Mouse (Mus musculus) heart, embryonic 10.5 days (tissue): Measurements from ENCODE around the gene ccdc198. TPM values are rescaled to one million over a fixed set of nuclear protein-coding genes. Genes with fewer than 3 reads are reported as not detected.
A peak's percentile ranks its signal among the peaks of the same experiment; 100 is the strongest.
"Not testable (repeated sequence)": the region's sequence is repeated elsewhere in the genome, so short reads cannot be mapped to it uniquely, and the experiment has no call there.

Source experiments
- DNase-seq: peaks from one replicate; pipeline ENCODE4 v3.0.0-alpha.2; 2017; ENCODE audit warnings: low spot score
- H3K27ac ChIP-seq: fragments of 300-500 bp; sonication (generic); 2 replicates; pipeline ENCODE4 v1.5.1; 2016; ENCODE audit warnings: mild to moderate bottlenecking
- H3K27me3 ChIP-seq: fragments of 300-500 bp; sonication (generic); 2 replicates; pipeline ENCODE4 v1.6.1; 2016; ENCODE audit warnings: mild to moderate bottlenecking; ENCODE audit not compliant: poor library complexity, insufficient read depth, severe bottlenecking
- H3K36me3 ChIP-seq: fragments of 300-500 bp; sonication (generic); 2 replicates; pipeline ENCODE4 v1.6.1; 2016; ENCODE audit warnings: mild to moderate bottlenecking, moderate library complexity
- H3K4me1 ChIP-seq: fragments of 300-500 bp; sonication (generic); 2 replicates; pipeline ENCODE4 v1.6.1; 2016; ENCODE audit warnings: mild to moderate bottlenecking
- H3K4me3 ChIP-seq: fragments of 300-500 bp; sonication (generic); 2 replicates; pipeline ENCODE4 v1.5.1; 2016; ENCODE audit warnings: mild to moderate bottlenecking, moderate library complexity
- H3K9me3 ChIP-seq: fragments of 300-500 bp; sonication (generic); 2 replicates; pipeline ENCODE4 v1.6.1; 2016; ENCODE audit warnings: mild to moderate bottlenecking, moderate library complexity
- WGBS: fragments of 180-500 bp; shearing (Covaris S2); methylation state at CpG from one replicate; pipeline ENCODE4 v1.1.7; 2016; 5-methylcytosine and 5-hydroxymethylcytosine counted together
- polyA plus RNA-seq: library from polyadenylated mRNA; unstranded; fragments of >200 nt; fragmentation: Nextera tagmentation; extraction: Ambion mirVana; gene quantifications from 2 replicates; pipeline ENCODE4 v1.2.1, GENCODE M21; 2016

ccdc198 gene
- polyA plus RNA-seq, 1 experiment from 2014 or later: 1.2 TPM

GRCm38 (mm10) chr14:49231845-49232244 lies 13.4 kb downstream of the ccdc198 start:
- H3K9me3 ChIP-seq: no peaks in the 10 kb centered on the region
- H3K27me3 ChIP-seq: no peaks in the 10 kb centered on the region
- 72% methylated on average over 3 of the region's 3 CpGs for WGBS
- no peaks in the 10 kb centered on the region for H3K4me1 ChIP-seq
- H3K4me3 ChIP-seq: no peak overlapping the region
- H3K36me3 ChIP-seq: no peaks in the 10 kb centered on the region
- no peak overlapping the region for H3K27ac ChIP-seq
- DNase-seq: no peak

GRCm38 (mm10) chr14:49226986-49227385 lies 18.3 kb downstream of the ccdc198 start:
- H3K4me3 ChIP-seq: no peak overlapping the region
- no peak overlapping the region for H3K27ac ChIP-seq
- WGBS: 89% methylated on average over 11 of the region's 11 CpGs
- DNase-seq: peak; percentile 6
- no peaks in the 10 kb centered on the region for H3K4me1 ChIP-seq
- no peaks in the 10 kb centered on the region for H3K36me3 ChIP-seq
- H3K27me3 ChIP-seq: no peaks in the 10 kb centered on the region
- H3K9me3 ChIP-seq: no peaks in the 10 kb centered on the region

- Histone ChIP-seq H3K4me3 (no peak overlapping the region), H3K27me3 (no peaks in the 10 kb centered on the region), H3K9me3 (no peaks in the 10 kb centered on the region), H3K27ac (no peak overlapping the region), H3K36me3 (no peaks in the 10 kb centered on the region), H3K4me1 (no peaks in the 10 kb centered on the region)
- no peak for DNase-seq
- 90% methylated on average over 7 of the region's 7 CpGs for WGBS
Observed at GRCm38 (mm10) chr14:49226471-49226870, 18.8 kb downstream of the ccdc198 start.

- Histone ChIP-seq H3K27ac (no peak overlapping the region), H3K9me3 (no peaks in the 10 kb centered on the region), H3K36me3 (no peaks in the 10 kb centered on the region), H3K4me1 (no peaks in the 10 kb centered on the region), H3K27me3 (no peaks in the 10 kb centered on the region), H3K4me3 (no peak overlapping the region)
- peak; percentile 3 for DNase-seq
- 75% methylated on average over 2 of the region's 2 CpGs for WGBS
Observed at GRCm38 (mm10) chr14:49221771-49222170, 23.5 kb downstream of the ccdc198 start.

- WGBS: 86% methylated on average over 4 of the region's 4 CpGs
- not testable (repeated sequence) for H3K27me3 ChIP-seq, DNase-seq, H3K4me1 ChIP-seq, H3K27ac ChIP-seq, H3K36me3 ChIP-seq, H3K4me3 ChIP-seq, H3K9me3 ChIP-seq
Observed at GRCm38 (mm10) chr14:49219466-49220022, 25.7 kb downstream of the ccdc198 start.

- H3K4me1 ChIP-seq: no peaks in the 10 kb centered on the region
- H3K27me3 ChIP-seq: no peaks in the 10 kb centered on the region
- H3K9me3 ChIP-seq: no peaks in the 10 kb centered on the region
- H3K27ac ChIP-seq: no peak overlapping the region
- no peak overlapping the region for H3K4me3 ChIP-seq
- WGBS: 68% methylated on average over 7 of the region's 7 CpGs
- H3K36me3 ChIP-seq: no peaks in the 10 kb centered on the region
- DNase-seq: peak; percentile 6
Observed at GRCm38 (mm10) chr14:49218677-49219076, 26.6 kb downstream of the ccdc198 start.

- not testable (repeated sequence) for H3K4me3 ChIP-seq, H3K4me1 ChIP-seq, H3K9me3 ChIP-seq, H3K27me3 ChIP-seq, DNase-seq, H3K36me3 ChIP-seq, H3K27ac ChIP-seq
- WGBS: 87% methylated on average over 3 of the region's 3 CpGs
Observed at GRCm38 (mm10) chr14:49210215-49210614, 35.1 kb downstream of the ccdc198 start.

- no peaks in the 10 kb centered on the region for H3K27me3 ChIP-seq
- no peaks in the 10 kb centered on the region for H3K9me3 ChIP-seq
- 0 out of 2 replicates have a peak, but pooled peaks cover 3% of the 10 kb centered on the region for H3K4me1 ChIP-seq
- no peaks in the 10 kb centered on the region for H3K36me3 ChIP-seq
- no peak for DNase-seq
- H3K4me3 ChIP-seq: no peak overlapping the region
- H3K27ac ChIP-seq: no peak overlapping the region
- WGBS: 55% methylated on average over 9 of the region's 9 CpGs
Observed at GRCm38 (mm10) chr14:49201073-49201778, 44.0 kb downstream of the ccdc198 start.

- Histone ChIP-seq H3K36me3 (0 out of 2 replicates have a peak, but pooled peaks cover 3% of the 10 kb centered on the region), H3K4me1 (0 out of 2 replicates have a peak, but pooled peaks cover 3% of the 10 kb centered on the region), H3K27ac (no peak overlapping the region), H3K27me3 (no peaks in the 10 kb centered on the region), H3K4me3 (no peak overlapping the region), H3K9me3 (no peaks in the 10 kb centered on the region)
- 81% methylated on average over 2 of the region's 2 CpGs for WGBS
- DNase-seq: no peak
Observed at GRCm38 (mm10) chr14:49197031-49197527, 48.2 kb downstream of the ccdc198 start.

GRCm38 (mm10) chr14:49186270-49186669 lies 59.0 kb downstream of the ccdc198 start:
- WGBS: 89% methylated on average over 2 of the region's 2 CpGs
- peaks cover 50% of the 10 kb centered on the region for H3K36me3 ChIP-seq

GRCm38 (mm10) chr14:49179736-49180135 lies 65.5 kb downstream of the ccdc198 start:
- 86% methylated on average over 3 of the region's 3 CpGs for WGBS
- H3K36me3 ChIP-seq: peaks cover 32% of the 10 kb centered on the region
- DNase-seq: no peak

More at GRCm38 (mm10) chr14:49186270-49186669, 59.0 kb downstream of the ccdc198 start:
- no peak for DNase-seq
- H3K27me3 ChIP-seq: no peaks in the 10 kb centered on the region
- H3K4me3 ChIP-seq: no peak overlapping the region
- H3K9me3 ChIP-seq: no peaks in the 10 kb centered on the region
- H3K27ac ChIP-seq: no peak overlapping the region
- H3K4me1 ChIP-seq: no peaks in the 10 kb centered on the region

GRCm38 (mm10) chr14:49173290-49174135 lies 71.8 kb downstream of the ccdc198 start:
- Histone ChIP-seq H3K27ac (peak overlapping the region; percentile 96; the same call in 1 of the 2 replicates), H3K9me3 (no peaks in the 10 kb centered on the region), H3K27me3 (no peaks in the 10 kb centered on the region), H3K36me3 (peaks cover 3% of the 10 kb centered on the region; the same call in 1 of the 2 replicates), H3K4me3 (peak overlapping the region; percentile 98), H3K4me1 (peaks cover 23% of the 10 kb centered on the region)
- no peak for DNase-seq
- WGBS: 52% methylated on average over 16 of the region's 16 CpGs

More at GRCm38 (mm10) chr14:49179736-49180135, 65.5 kb downstream of the ccdc198 start:
- Histone ChIP-seq H3K4me3 (no peak overlapping the region), H3K9me3 (no peaks in the 10 kb centered on the region), H3K27me3 (no peaks in the 10 kb centered on the region), H3K27ac (no peak overlapping the region), H3K4me1 (0 out of 2 replicates have a peak, but pooled peaks cover 3% of the 10 kb centered on the region)
